Mouse (Mus musculus) G1E (cell line): ENCODE measurements around the gene Klf15. TPM values are rescaled to one million over a fixed set of nuclear protein-coding genes. Genes with fewer than 3 reads are reported as not detected.

Source experiments
- ATAC-seq: 2 replicates; pipeline ENCODE4 v1.8.0; 2016; ENCODE audit warnings: mild to moderate bottlenecking; ENCODE audit not compliant: insufficient number of reproducible peaks, poor library complexity, low FRiP score, severe bottlenecking; ENCODE audit errors: extremely low read depth
- DNase-seq: peaks from one replicate; pipeline ENCODE4 v3.0.0; 2012; ENCODE audit warnings: low spot score
- H3K27me3 ChIP-seq: 2 replicates; pipeline ENCODE4 v1.6.1; 2012; ENCODE audit warnings: mild to moderate bottlenecking, low read length, inconsistent platforms; ENCODE audit not compliant: insufficient read depth
- H3K36me3 ChIP-seq: replicated peaks from 2 replicates; pipeline ENCODE3; 2012; ENCODE audit warnings: mild to moderate bottlenecking, inconsistent platforms
- H3K4me1 ChIP-seq: 2 replicates; pipeline ENCODE4 v1.6.1; 2012; ENCODE audit warnings: low read depth, low read length, inconsistent platforms, mixed read lengths; ENCODE audit not compliant: insufficient read depth
- H3K4me3 ChIP-seq: 2 replicates; pipeline ENCODE4 v1.5.1; 2012; ENCODE audit warnings: low read depth, mild to moderate bottlenecking, inconsistent platforms, low read length, moderate library complexity, mixed read lengths
- H3K9me3 ChIP-seq: replicated peaks from 2 replicates; pipeline ENCODE4 v1.6.1; 2012; ENCODE audit warnings: inconsistent platforms
- CTCF ChIP-seq: IDR thresholded peaks from 2 replicates; pipeline ENCODE4 v1.5.1; 2012; ENCODE audit warnings: low read depth, low read length, inconsistent platforms, mixed read lengths
- GATA1 ChIP-seq: IDR thresholded peaks from 2 replicates; pipeline ENCODE4 v1.6.1; 2012; ENCODE audit warnings: borderline replicate concordance, low read length, inconsistent platforms, mixed read lengths
- GATA2 ChIP-seq: IDR thresholded peaks from 2 replicates; pipeline ENCODE4 v1.6.1; 2012; ENCODE audit warnings: low read depth, low read length, inconsistent platforms, borderline replicate concordance
- POLR2AphosphoS5 ChIP-seq: IDR thresholded peaks from 2 replicates; pipeline ENCODE4 v1.6.1; 2012; ENCODE audit warnings: low read depth, low read length, inconsistent platforms; ENCODE audit not compliant: insufficient replicate concordance
- TAL1 ChIP-seq: conservative IDR thresholded peaks from 2 replicates; pipeline ENCODE4 v1.6.1; 2012; ENCODE audit warnings: low read depth, low read length, inconsistent platforms, mixed read lengths
- polyA plus RNA-seq: library from polyadenylated mRNA; stranded (reverse); fragments of >175 nt; gene quantifications from 2 replicates; pipeline ENCODE4 v1.2.3, GENCODE M21; 2012
- total RNA-seq, 2 experiments: library from RNA; stranded (forward) in 1 of 2; stranded (reverse) in 1 of 2; fragments of 200-1000 nt in 1 of 2; fragments of >200 nt in 1 of 2; fragmentation: Nextera tagmentation in 1 of 2; gene quantifications; 2 replicates each; pipeline ENCODE4 v1.2.3; 2014 to 2017

Klf15 gene
- total and polyA plus RNA-seq, 3 experiments = 0.05 TPM; not detected in 2

- ATAC-seq = no peak
Measured at GRCm38 (mm10) chr6:90469041-90469440, 6.7 kb downstream of the Klf15 start.

GRCm38 (mm10) chr6:90470255-90470654 lies 7.9 kb downstream of the Klf15 start:
- Histone ChIP-seq H3K9me3 (no peaks in the 10 kb centered on the region), H3K36me3 (no peaks in the 10 kb centered on the region), H3K27me3 (peaks cover 30% of the 10 kb centered on the region), H3K4me1 (no peaks in the 10 kb centered on the region), H3K4me3 (no peak overlapping the region)
- DNase-seq (no peak), ATAC-seq (no peak)
- TF ChIP-seq CTCF (no peak), TAL1 (no peak), POLR2AphosphoS5 (no peak), GATA1 (no peak), GATA2 (no peak)

More at GRCm38 (mm10) chr6:90469041-90469440, 6.7 kb downstream of the Klf15 start:
- no peaks in the 10 kb centered on the region for H3K9me3 ChIP-seq
- H3K4me1 ChIP-seq = no peaks in the 10 kb centered on the region
- H3K36me3 ChIP-seq = no peaks in the 10 kb centered on the region
- peaks cover 26% of the 10 kb centered on the region for H3K27me3 ChIP-seq
- TF ChIP-seq GATA2 = no peak
- no peak overlapping the region for H3K4me3 ChIP-seq
- no peak for DNase-seq

- TF ChIP-seq POLR2AphosphoS5 (no peak), GATA1 (no peak), TAL1 (no peak), CTCF (no peak)
- ATAC-seq (no peak), DNase-seq (no peak)
- H3K36me3 ChIP-seq = no peaks in the 10 kb centered on the region
- H3K4me3 ChIP-seq = no peak overlapping the region
- H3K27me3 ChIP-seq = peaks cover 30% of the 10 kb centered on the region
- H3K9me3 ChIP-seq = no peaks in the 10 kb centered on the region
- no peaks in the 10 kb centered on the region for H3K4me1 ChIP-seq
Measured at GRCm38 (mm10) chr6:90470947-90471541, 8.7 kb downstream of the Klf15 start.

- H3K27me3 ChIP-seq = peaks cover 30% of the 10 kb centered on the region
- DNase-seq = no peak
- H3K4me1 ChIP-seq = no peaks in the 10 kb centered on the region
- H3K36me3 ChIP-seq = no peaks in the 10 kb centered on the region
- ATAC-seq = no peak
- no peak overlapping the region for H3K4me3 ChIP-seq
- no peaks in the 10 kb centered on the region for H3K9me3 ChIP-seq
- TF ChIP-seq POLR2AphosphoS5 = no peak
- TF ChIP-seq CTCF = no peak
- TF ChIP-seq GATA1 = no peak
- TF ChIP-seq GATA2 = no peak
- no peak for TF ChIP-seq TAL1
Measured at GRCm38 (mm10) chr6:90472079-90472478, 9.7 kb downstream of the Klf15 start.

GRCm38 (mm10) chr6:90472697-90473096 lies 10.3 kb downstream of the Klf15 start:
- Histone ChIP-seq H3K9me3 (no peaks in the 10 kb centered on the region), H3K36me3 (no peaks in the 10 kb centered on the region), H3K4me1 (no peaks in the 10 kb centered on the region), H3K27me3 (peaks cover 30% of the 10 kb centered on the region), H3K4me3 (no peak overlapping the region)
- DNase-seq (no peak), ATAC-seq (no peak)
- TF ChIP-seq CTCF = no peak
- no peak for TF ChIP-seq GATA2
- no peak; the same call in 1 of the 2 replicates for TF ChIP-seq POLR2AphosphoS5
- no peak for TF ChIP-seq GATA1

- H3K36me3 ChIP-seq = no peaks in the 10 kb centered on the region
- H3K9me3 ChIP-seq = no peaks in the 10 kb centered on the region
- DNase-seq (no peak), ATAC-seq (no peak)
- peaks cover 34% of the 10 kb centered on the region for H3K27me3 ChIP-seq
- TF ChIP-seq CTCF (no peak), TAL1 (no peak), POLR2AphosphoS5 (no peak), GATA1 (no peak), GATA2 (no peak)
- no peak overlapping the region for H3K4me3 ChIP-seq
- H3K4me1 ChIP-seq = no peaks in the 10 kb centered on the region
Measured at GRCm38 (mm10) chr6:90473630-90474360, 11.4 kb downstream of the Klf15 start.
